In the genomic region with DNA sequence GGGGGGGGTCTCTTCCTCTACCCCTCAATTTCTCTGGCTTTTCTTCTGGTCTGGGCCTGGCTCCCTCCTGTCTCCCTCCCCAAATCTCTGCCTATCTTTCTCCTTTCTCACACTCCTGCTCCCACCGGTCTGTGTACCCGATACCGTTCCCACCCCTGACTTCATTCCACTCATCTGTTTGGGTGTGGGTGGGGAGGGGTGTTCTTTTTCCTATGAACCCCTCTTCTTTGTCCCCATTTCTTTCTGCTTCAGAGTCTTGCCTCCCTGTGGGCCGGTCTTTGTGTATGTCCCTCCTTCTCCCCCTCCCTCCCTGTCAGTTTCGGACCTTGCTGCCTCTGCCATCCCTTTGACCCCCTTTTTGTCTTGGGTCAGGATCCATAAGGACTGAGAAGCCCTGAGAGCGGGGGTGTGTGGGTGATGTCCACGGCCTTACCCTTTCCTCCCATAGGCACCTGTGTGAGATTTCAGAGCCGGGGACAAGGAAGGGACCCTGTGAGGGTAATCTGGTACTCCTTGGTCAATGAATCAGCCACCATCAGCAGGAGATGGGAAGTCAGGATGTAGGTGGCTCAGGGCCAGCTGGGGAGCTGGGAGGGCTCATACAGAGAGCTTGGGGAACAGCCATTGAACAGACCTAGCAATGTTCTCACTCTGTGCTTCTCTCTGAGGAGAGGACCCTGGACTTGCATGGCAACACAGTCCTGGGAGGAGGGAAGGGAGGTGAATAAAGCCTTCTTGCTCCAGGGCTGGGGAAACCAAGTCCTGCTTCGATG, we compare ENCODE assay signal across 10 mouse cellular contexts. TPM values are rescaled to one million over a fixed set of nuclear protein-coding genes. Genes with fewer than 3 reads are reported as not detected.
DNase-seq lines count a peak whose midpoint lies in the region; ATAC-seq and TF ChIP-seq lines count a peak whose summit lies in the region.
"Had no signal": no experiment of that assay in that cellular context is flagged by ENCODE, and none has a peak within 500 bp of the region (broad histone marks: within the 10 kb centered on the region; RNA-seq: fewer than 3 reads in every experiment).

No protein-coding gene starts in this region.

- no peaks in the 10 kb centered on the region for H3K9me3 ChIP-seq in kidney, postnatal 0 days (replicated peaks; ENCODE audit: low read length)
- H3K9me3 ChIP-seq in embryonic facial prominence, embryonic 13.5 days = no peaks in the 10 kb centered on the region
- no peaks in the 10 kb centered on the region for H3K9me3 ChIP-seq in hindbrain, embryonic 14.5 days (ENCODE audit: control insufficient read depth, low read length)

- no peak for DNase-seq in kidney, postnatal 0 days (ENCODE audit: low spot score)
- DNase-seq in kidney, postnatal 36 days = no peak
- DNase-seq in hindbrain, embryonic 14.5 days (ENCODE audit: low spot score) = no peak
- no peak for DNase-seq in urinary bladder, adult 2 months (ENCODE audit: low spot score)
- no peak for DNase-seq in yolk sac, embryonic 10.5 days (ENCODE audit: low spot score)

- peak overlapping the region; percentile 32 for H3K4me2 ChIP-seq in kidney, postnatal 0 days (ENCODE audit: low read length)
- peak overlapping the region; percentile 60 for H3K4me2 ChIP-seq in embryonic facial prominence, embryonic 13.5 days
- peak overlapping the region; percentile 43 for H3K4me2 ChIP-seq in hindbrain, embryonic 14.5 days (replicated peaks)
- peak overlapping the region; percentile 51 for H3K4me2 ChIP-seq in myocyte (ENCODE audit: low read depth)

- ATAC-seq in kidney, postnatal 0 days (replicated peaks; ENCODE audit: low FRiP score, low read depth) = no peak
- ATAC-seq in embryonic facial prominence, embryonic 13.5 days (ENCODE audit: insufficient number of reproducible peaks, insufficient read depth, low FRiP score, low TSS enrichment, low read depth) = no peak
- ATAC-seq in hindbrain, embryonic 14.5 days (ENCODE audit: low FRiP score) = 0 out of 2 replicates have a peak, but pooled peaks have one; percentile 3
- no peak for ATAC-seq in activated CD4-positive, CD25-positive, alpha-beta regulatory T cell, adult 4 months

- H3K4me3 ChIP-seq in kidney, postnatal 0 days (replicated peaks; ENCODE audit: low read depth, low read length) = no peak overlapping the region
- peak overlapping the region; percentile 29 for H3K4me3 ChIP-seq in embryonic facial prominence, embryonic 13.5 days
- no peak overlapping the region for H3K4me3 ChIP-seq in hindbrain, embryonic 14.5 days (replicated peaks; ENCODE audit: low read length)
- no peak overlapping the region for H3K4me3 ChIP-seq in myocyte
- H3K4me3 ChIP-seq: erythroblast, embryonic 14.5 days had no signal

- 36% methylated on average over 9 of the region's 9 CpGs for WGBS in kidney, postnatal 0 days
- WGBS in embryonic facial prominence, embryonic 13.5 days = 42% methylated on average over 9 of the region's 9 CpGs
- 23% methylated on average over 9 of the region's 9 CpGs for WGBS in hindbrain, embryonic 14.5 days

- no peaks in the 10 kb centered on the region for H3K79me2 ChIP-seq in myocyte (ENCODE audit: control insufficient read depth, insufficient read depth)

- peak overlapping the region; percentile 32; the same call in 1 of the 2 replicates for H3K9ac ChIP-seq in kidney, postnatal 0 days (ENCODE audit: low read depth, low read length)
- peak overlapping the region; percentile 69 for H3K9ac ChIP-seq in embryonic facial prominence, embryonic 13.5 days
- peak overlapping the region; percentile 59 for H3K9ac ChIP-seq in hindbrain, embryonic 14.5 days
- H3K9ac ChIP-seq: liver, embryonic 14.5 days had no signal

- H3K27me3 ChIP-seq in kidney, postnatal 0 days (ENCODE audit: insufficient read depth, low read length) = no peaks in the 10 kb centered on the region
- no peaks in the 10 kb centered on the region for H3K27me3 ChIP-seq in embryonic facial prominence, embryonic 13.5 days
- no peaks in the 10 kb centered on the region for H3K27me3 ChIP-seq in hindbrain, embryonic 14.5 days (ENCODE audit: control insufficient read depth, insufficient read depth, low read length)
- H3K27me3 ChIP-seq in myocyte (ENCODE audit: control insufficient read depth, insufficient read depth, insufficient read length) = no peaks in the 10 kb centered on the region

- H3K36me3 ChIP-seq in kidney, postnatal 0 days (ENCODE audit: insufficient read depth, low read length) = no peaks in the 10 kb centered on the region
- H3K36me3 ChIP-seq in embryonic facial prominence, embryonic 13.5 days = no peaks in the 10 kb centered on the region
- H3K36me3 ChIP-seq in hindbrain, embryonic 14.5 days (replicated peaks; ENCODE audit: control insufficient read depth, insufficient read depth) = no peaks in the 10 kb centered on the region
- H3K36me3 ChIP-seq in myocyte (ENCODE audit: control insufficient read depth, insufficient read depth) = no peaks in the 10 kb centered on the region

- H3K4me1 ChIP-seq in kidney, postnatal 0 days (replicated peaks; ENCODE audit: insufficient read depth, low read length) = peaks cover 13% of the 10 kb centered on the region
- peaks cover 35% of the 10 kb centered on the region for H3K4me1 ChIP-seq in embryonic facial prominence, embryonic 13.5 days
- peaks cover 15% of the 10 kb centered on the region for H3K4me1 ChIP-seq in hindbrain, embryonic 14.5 days (replicated peaks; ENCODE audit: control insufficient read depth, insufficient read depth, low read length)

- TF ChIP-seq CTCF in kidney, postnatal 0 days (IDR thresholded peaks at IDR 0.05; ENCODE audit: low read depth) = no peak

- no peak overlapping the region for H3ac ChIP-seq in myocyte (ENCODE audit: control insufficient read depth, insufficient read length)

- no peak for TF ChIP-seq POLR2A in myocyte (IDR thresholded peaks at IDR 0.05; ENCODE audit: insufficient read length, low read depth)

- peak overlapping the region; percentile 81 for H3K27ac ChIP-seq in kidney, postnatal 0 days
- H3K27ac ChIP-seq in embryonic facial prominence, embryonic 13.5 days = peak overlapping the region; percentile 86
- H3K27ac ChIP-seq in hindbrain, embryonic 14.5 days = peak overlapping the region; percentile 91
- H3K27ac ChIP-seq: liver, embryonic 14.5 days had no signal

TF ChIP-seq in myocyte, 11 proteins besides CTCF, POLR2A, EP300 and RAD21:
- TF ChIP-seq E2F4 (IDR thresholded peaks at IDR 0.05; ENCODE audit: insufficient read depth) = no peak
- TF ChIP-seq MAX (IDR thresholded peaks at IDR 0.05; ENCODE audit: low read depth) = no peak
- TF ChIP-seq USF1 (IDR thresholded peaks at IDR 0.05; ENCODE audit: low read depth) = no peak
- no peak for TF ChIP-seq REST (IDR thresholded peaks at IDR 0.05; ENCODE audit: insufficient read depth, insufficient read length)
- TF ChIP-seq MYOD1 (IDR thresholded peaks at IDR 0.05; ENCODE audit: control insufficient read depth in 1 of 3, insufficient read length in 2 of 3, low read depth in 2 of 3) = no peak
- TF ChIP-seq POLR2AphosphoS2 (IDR thresholded peaks at IDR 0.05; ENCODE audit: insufficient read length, low read depth) = no peak
- no peak for TF ChIP-seq TCF12 (IDR thresholded peaks at IDR 0.05; ENCODE audit: insufficient read depth, poor library complexity, severe bottlenecking)
- no peak for TF ChIP-seq SRF (IDR thresholded peaks at IDR 0.05; ENCODE audit: control insufficient read depth, insufficient read length, low read depth)
- no peak for TF ChIP-seq TCF3 (IDR thresholded peaks at IDR 0.05; ENCODE audit: insufficient read length, low read depth)
- TF ChIP-seq CEBPB (IDR thresholded peaks at IDR 0.05; ENCODE audit: insufficient read depth, poor library complexity, severe bottlenecking) = no peak
- TF ChIP-seq MYOG (IDR thresholded peaks at IDR 0.05; ENCODE audit: control insufficient read depth in 1 of 3, insufficient read depth in 1 of 3, insufficient read length in 2 of 3, low read depth in 2 of 3) = no peak

RNA-seq across cellular contexts. Expression of a gene that starts 19.5 kb away (rescaled TPM):
- polyA plus RNA-seq in kidney, postnatal 0 days (2015; fragmentation: Nextera tagmentation; extraction: Ambion mirVana) = 2.1 and 2.7 TPM in 2 replicates
- 1.9 and 2.0 TPM in 2 replicates for polyA plus RNA-seq in embryonic facial prominence, embryonic 13.5 days (2015; fragmentation: Nextera tagmentation; extraction: Ambion mirVana)
- 1.6 TPM in 1 of 2 replicates, not detected in the other for polyA plus RNA-seq in hindbrain, embryonic 14.5 days (2014; fragmentation: Nextera tagmentation; extraction: Ambion mirVana)
- 0.77 TPM for polyA plus RNA-seq in myocyte (2012; fragmentation: generic; extraction: Trizol)
- 1 to 10 TPM; 1.2 to 2.0 TPM for polyA plus RNA-seq in activated CD4-positive, CD25-positive, alpha-beta regulatory T cell, adult 4 months (2017; shearing (Covaris generic))
- polyA plus RNA-seq in urinary bladder, adult 2 months (2012; rRNA removed) = 5.8 and 6.3 TPM in 2 replicates
- polyA plus RNA-seq: erythroblast, embryonic 14.5 days had no signal
